Mouse (Mus musculus): Measurements from ENCODE around the gene Armt1.

DNA sequence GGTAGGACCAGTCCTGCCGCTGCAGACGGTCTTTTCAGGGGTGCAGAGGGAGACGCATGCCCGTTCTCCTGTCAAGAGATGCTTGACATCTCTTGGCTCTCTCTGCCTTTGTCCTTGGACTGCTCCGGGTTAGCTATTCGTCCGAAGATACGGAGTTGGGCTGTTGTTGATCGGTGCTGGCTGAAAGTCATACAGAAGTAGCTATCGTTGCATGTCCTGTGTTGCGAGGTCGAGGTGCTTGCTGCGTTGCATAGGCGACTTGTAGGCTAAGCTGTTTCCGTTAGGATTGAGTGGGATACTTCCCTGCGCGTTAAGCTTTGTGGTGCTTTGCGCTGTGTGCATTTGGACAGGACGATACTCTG is 43.9 kb upstream of the Armt1 start:
- TF ChIP-seq EP300 (IDR thresholded peaks at IDR 0.05) (no peak), CTCF (IDR thresholded peaks at IDR 0.05) (no peak)
